Mouse (Mus musculus) gastrocnemius, postnatal 4 days (tissue): ENCODE measurements around the gene Cygb. TPM values are rescaled to one million over a fixed set of nuclear protein-coding genes. Genes with fewer than 3 reads are reported as not detected.

Experiments used
- DNase-seq, 2 experiments: peaks; one replicate each; pipeline ENCODE4 v3.0.0; 2021 to 2022; ENCODE audit warnings: low spot score in 2 of 2, mixed read lengths in 2 of 2
- total RNA-seq, 2 experiments: library from RNA; stranded (reverse); gene quantifications; 2 replicates each; pipeline ENCODE4 v1.2.3; 2021

The Cygb gene
- total RNA-seq, 2 experiments from 2014 or later = 26.5 to 30.5 TPM

DNA sequence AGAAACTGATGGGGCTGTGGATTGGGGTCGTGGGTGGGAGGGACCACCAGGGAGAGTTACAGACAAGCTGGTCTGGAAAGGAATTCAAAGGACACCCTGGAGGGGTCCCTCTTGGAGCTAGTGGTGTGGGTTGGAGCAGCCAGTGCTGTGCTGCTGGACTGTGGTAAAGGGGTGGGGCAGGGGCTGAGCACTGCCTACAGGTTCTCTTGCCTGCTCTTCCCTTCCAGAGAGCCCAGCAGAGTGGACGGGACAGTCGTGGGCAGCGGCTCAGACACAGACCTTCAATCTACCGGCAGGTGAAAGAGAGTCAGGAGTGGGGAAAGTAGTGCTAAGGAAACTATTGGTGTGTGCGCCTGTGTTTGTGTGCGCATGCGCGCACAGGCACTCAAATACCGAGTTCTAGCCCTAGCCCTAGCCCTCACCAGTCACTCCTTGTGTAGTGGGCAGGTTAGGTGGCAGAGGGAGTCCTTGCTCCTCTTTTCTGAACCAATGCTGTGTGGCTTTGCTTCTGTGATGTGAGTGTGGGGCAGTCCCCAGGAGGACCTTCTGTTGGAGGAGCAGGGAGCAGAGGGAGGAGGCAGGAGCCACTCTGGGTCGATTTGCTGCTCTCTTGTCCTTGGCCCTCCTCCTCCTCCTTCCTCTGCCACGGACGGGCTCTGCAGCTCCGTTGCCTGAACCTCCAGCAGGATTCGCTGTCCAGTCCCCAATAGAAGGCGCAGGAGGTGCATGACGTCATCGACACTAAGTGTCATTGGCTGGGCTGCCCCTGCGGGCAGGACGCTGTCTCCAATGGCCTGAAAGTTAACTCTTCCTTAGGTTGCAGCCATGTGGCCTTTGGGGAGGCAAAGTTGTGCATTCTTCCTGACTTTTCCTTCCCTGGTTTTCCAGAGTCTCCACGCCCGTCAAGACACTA is 3.5 kb upstream of the Cygb start:
- DNase-seq = peak; percentile 73 to 90

DNA sequence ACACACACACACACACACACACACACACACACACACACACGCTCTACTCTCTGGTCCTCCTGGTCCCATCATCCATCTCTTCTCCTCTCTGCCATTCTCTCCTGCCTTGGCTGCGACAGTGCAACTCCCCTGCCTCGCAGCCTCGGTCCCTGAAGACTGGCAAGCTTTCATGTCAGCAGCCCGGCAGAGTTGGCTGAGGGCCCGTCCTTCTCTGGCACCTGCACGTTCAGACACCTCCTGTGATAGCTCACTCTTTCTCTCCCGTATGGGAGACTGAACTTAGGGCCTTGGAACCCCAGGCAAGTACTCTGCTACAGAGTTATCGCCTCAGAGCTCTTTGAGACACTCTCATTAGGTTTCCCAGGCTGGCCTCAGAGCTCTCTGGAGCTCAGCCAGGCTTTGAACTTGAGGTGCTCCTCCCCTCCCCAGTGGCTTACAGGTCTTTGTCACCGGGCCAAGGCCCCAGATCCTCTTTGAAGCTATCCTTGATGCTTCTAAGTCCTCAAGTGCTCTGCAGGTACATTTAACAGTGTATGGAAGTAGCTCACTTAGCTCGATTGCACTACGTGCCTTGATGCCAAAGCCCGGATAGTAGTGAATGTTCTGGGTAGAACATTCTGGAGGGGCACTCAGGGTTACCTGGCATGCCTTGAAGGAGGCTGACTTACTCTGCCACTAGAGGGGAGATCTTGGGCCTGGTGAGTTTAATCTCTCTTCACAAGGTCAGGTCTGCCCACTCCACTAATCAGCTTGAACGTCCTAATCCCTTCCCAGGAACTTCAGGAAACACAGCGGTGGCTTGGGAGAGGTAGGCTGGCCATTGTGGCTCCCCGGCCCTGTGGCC is 2.5 kb upstream of the Cygb start:
- no peak for DNase-seq

DNA sequence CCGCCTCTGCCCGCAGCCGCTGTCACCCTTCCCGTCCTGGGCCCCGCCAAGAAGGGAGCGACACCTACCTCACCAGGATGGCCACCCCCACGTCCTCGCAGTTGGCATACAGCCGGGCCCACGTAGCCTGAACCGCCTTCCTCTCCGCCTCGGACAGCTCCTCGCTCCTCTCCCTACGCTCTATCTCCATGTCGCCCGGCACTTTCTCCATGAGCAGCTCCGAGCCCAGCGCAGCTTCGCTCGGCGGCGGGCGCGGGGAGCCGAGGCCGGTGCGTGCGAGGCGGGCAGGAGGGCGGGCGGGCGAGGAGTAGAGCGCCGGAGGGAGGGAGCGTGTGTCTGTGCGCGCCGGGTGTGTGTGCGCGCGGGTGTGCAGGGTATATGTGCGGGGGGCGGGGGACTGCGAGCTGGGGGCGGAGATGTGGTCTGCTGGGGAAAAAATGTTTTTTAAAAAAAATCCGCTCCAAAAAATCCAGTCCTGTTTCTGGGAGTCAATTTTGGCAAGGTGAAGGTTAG is 348 bp downstream of the Cygb start:
- peak in 1 of 2 experiments; percentile 51 for DNase-seq

DNA sequence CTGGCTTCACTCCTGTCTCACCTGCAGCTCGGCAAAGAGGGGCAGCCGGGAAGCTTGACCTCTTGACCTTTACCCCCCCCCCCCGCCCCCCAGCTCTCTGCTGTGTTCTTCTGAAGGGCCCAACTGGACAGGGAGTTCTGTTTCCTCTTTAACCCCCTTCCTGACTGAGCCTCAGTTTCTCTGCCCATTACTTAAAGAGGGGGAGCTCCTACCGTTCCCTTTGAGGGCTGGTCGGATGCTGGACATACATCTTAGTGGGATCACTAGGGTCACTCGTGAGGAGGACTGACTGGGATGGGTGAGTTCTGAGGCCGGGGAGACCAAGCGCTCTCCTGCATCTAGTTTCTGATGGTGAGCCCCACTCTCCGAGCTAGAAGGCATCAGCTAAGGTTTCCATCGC is 879 bp downstream of the Cygb start, which contains the start of gene Prcd:
Gene Prcd, plus strand, starts transcription at position 301 of the 400 bp plus-strand sequence.
- no peak for DNase-seq

DNA sequence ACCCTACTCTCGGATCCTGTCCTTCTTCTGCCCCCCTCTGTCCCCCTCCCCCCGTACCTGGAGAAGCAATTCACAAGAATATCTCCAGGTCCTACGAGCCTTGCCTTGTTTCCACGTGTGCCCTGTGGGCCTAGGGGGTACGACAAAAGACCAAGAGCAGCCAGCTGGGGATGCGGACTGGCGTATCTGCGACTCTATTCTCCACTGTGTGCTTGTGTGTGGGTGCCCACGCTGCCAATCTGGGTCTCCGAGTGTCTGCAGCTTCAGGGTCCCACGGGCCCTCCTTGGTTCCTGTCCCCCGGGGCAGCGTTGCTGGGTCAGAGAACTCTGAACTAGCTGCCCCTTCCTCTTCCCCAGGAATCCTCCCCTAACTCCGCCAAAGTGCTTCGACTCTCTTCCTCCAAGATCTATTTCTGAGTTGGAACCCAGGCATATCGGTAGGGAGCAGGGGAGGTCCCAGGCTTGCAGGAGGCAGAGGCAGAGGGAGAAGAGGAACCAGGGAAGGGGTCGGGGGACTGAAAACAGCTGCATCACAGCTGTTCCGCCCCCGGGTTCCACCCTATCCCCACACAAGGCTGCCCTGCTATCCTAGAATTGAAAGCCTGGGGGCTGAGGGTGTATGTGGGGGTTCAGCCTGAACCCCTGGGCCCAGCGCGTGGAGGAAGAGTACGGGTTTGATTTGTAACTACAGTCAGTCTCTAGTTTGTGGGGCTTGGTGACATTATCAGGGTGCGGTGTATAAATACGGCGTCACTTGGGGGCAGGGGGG is 1.6 kb downstream of the Cygb start:
- DNase-seq = no peak

DNA sequence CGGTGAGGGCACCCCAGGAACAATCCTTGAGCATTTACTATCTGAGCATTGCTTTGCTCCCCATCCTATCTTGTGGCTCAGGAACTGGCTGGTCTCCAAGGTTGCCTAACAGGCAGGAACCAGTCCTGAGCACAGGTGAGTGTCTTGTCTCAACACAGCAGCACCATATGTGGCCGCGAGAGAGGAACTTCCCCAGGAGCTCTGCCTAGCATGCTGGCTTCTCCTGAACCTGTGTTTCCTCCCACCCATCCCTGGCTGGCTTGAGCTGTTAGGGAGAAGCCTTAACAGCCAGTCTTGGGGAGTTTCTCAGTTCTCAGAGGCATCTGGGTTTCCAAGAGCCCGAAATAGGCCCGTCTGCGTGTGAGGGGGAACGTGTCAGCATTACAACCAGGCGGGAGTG is 2.8 kb downstream of the Cygb start:
- DNase-seq = no peak

DNA sequence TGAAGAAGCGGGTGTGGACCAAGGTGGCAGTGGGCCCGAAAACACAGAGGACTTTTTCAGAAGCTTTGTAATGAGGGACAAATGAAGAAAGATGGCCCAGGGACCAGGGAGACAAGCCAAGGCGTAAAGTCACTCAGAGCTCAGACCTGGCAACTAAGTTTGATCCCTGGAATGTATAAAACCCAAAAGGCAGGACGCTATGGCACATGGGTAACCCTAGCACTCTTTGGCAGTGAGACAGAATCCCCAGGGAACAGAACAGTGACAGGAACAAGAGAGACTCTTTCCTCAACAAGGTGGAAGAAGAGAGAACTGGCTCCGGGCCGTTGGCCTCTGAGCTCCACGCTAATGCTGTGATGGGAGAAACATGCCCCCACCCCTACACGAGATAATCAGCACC is 3.3 kb downstream of the Cygb start:
- DNase-seq = no peak

DNA sequence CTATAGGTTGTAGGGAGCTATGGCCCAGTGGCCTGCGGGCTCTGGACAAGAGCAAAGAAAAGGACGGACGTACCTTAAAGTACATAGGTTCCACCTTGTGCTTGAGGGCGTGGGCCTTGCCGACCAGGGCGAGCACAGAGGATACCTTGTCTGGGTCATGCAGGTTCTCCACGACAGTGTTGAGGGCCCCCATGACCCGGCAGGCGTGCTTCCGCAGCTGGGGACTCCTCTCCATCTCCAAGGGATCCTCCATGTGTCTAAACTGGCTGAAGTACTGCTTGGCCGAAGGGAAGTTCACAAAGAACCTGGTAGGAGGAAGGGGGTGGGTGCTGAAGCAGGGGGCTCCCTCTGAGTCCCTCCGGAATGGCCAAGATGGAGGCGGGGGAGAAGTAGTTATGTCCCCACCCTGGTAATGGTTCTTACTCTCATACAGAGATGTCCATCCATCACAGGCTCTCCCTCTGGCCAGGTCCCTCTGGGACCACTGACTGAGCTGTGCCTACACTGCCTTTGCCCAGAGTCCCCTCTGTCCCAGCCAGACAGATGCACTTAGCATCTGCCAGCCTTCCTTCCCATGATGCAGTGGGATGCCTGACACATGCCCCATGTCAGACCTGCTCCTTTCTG is 4.3 kb downstream of the Cygb start:
- DNase-seq = no peak

DNA sequence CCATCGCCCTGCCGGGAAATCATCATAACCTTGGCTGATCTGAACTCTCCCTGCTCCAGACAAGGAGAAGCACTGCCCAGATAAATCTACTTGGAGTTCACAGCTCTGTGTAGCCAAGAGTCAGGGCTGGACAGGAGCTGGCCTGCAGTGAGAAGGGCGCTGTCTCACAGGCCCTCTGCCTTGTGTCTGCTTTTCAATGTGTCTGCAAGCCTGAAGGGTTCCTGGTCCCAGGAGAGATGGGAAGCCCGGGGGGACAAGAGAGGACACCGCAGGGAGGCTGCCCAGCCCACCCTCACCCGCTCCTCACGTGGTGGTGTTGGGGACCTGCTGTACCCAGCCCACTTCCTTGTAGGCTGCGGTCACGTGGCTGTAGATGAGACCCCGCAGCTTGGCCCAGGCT is 5.1 kb downstream of the Cygb start:
- DNase-seq = no peak

DNA sequence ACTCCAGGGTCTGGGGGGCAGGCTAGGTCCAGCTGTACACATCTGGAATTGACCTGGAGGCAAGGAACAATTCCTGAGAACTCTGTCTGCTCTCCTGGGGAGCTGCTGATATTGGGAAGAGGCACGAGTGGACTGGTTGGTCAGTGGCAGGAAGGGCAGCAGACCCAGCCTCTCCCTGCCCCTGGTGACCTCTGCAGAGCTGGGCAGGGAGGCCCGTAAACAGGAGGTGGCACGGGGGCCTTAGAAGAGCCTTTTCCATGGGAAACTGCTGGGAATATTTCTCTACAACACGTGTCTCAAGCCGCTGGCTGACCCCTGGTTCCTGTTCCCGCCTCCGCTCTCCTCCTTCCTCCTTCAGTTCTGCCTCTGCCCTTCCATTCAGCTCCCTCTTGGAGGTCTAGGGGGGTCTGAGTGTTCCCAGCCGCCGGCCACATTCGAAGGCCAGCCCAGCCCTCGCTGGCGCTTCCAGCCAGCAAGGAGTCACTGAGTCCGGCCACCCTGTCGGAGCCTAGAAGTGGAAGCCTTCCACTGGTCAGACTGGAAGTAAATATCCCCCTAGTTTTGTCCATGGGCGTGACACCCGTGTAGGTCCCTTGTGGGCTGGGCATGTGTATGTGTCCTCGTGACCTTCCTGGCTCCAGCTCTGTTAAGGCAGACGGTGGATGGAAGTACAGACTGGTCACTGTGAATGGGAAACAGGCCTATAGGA is 5.7 kb downstream of the Cygb start:
- DNase-seq = peak in 1 of 2 experiments; percentile 62

DNA sequence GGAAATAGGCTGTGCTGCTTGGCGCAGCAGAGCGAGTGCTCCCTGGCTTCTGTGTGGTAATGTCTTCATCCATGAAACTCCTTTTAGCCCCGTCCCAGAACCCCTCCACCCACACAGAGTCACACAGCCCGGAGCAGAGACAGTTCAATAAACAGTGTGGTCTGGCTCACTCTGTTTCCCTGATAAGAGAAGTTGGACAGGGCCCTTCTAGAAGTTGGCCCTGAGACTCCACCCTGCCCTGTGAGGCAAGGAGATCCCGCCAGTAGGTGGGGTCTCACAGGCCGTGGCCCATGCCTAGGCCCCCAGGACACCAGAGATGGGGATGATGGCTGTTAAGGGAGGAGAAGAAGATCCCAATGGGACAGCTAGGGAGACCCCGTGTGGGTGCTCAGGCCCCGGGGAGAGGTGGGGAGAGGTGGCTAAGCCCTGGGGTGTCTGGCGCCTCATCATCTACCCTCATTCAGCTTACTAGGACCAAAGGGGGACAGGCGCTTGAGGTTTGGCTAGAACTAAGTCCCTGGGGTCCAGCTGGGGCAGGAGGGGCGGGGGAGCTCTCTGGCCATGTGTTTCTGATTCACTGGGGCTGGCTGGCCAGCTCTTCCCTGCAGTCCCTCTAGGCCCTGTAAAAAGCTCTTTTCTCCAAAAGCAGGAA is 6.6 kb downstream of the Cygb start:
- DNase-seq = peak in 1 of 2 experiments; percentile 66

DNA sequence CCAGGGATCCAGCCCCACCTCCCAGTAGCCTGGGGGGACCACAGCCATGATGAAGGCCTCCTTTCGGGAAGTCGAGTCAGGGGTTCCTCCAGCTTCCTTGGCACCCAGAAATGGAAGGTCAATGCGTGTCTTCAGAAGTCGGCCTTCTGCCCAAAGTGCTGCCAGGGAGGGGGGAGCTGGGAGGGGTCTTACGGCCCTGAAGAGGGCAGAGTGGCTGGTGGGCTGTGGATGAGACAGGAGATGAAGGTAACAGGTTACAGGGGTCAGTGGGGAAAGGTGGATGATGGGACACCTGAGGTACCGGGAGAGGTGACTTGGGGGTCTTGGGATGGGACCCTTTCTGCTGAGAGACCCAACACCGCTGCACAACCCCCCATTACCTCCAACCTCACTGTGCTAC is 7.3 kb downstream of the Cygb start:
- peak in 1 of 2 experiments; percentile 7 for DNase-seq

DNA sequence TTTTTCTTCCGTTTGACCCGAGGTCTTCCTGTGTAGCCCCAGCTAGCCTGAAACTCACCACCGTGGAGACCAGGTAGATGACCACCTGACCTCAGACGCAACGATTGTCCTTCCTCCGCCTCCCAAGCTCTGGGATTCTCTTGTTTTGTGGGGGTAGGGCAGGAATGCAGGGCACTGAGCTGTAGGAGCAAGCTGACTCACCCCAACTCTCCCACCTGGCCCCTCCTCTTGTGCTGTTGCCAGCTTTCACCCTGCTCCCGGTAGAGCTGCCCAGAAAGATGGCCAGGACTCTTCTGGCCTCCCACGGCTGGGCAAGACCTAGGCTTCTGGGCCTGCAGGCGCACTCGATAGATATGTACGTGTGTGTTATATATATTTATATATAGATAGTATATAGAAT is 8.0 kb downstream of the Cygb start:
- peak in 1 of 2 experiments; percentile 7 for DNase-seq

DNA sequence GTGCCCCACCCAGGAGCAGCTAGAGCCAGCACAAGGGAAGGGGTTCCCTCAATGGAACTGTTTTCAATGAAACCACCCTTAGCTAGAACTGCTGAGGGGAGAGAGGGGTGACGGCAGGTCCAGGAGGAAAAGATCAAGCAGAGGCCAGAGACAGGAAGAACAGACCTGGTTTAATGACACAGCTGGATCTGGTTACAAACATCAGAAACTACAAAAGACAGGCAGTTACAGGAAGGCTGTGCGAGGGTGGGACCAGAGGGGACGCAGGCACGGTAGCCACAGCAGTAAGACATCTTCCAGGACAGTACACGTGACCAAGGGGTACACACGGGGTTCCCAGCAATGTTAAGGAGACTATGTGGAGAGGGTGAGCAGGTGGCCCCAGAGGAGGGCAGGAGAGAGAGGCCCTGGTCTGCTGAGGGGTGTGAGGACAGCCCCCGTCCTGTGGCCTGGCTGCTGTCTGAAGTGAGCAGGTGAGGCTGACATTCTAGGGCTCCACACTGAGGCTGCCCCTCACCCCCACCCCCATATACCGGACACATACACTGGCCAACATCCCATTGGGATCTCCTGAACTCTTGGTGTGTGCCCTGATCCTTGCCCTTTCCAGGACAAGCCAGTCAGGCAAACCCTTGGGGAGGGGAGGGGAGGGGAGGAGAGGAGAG is 8.5 kb downstream of the Cygb start:
- DNase-seq = peak in 1 of 2 experiments; percentile 8

DNA sequence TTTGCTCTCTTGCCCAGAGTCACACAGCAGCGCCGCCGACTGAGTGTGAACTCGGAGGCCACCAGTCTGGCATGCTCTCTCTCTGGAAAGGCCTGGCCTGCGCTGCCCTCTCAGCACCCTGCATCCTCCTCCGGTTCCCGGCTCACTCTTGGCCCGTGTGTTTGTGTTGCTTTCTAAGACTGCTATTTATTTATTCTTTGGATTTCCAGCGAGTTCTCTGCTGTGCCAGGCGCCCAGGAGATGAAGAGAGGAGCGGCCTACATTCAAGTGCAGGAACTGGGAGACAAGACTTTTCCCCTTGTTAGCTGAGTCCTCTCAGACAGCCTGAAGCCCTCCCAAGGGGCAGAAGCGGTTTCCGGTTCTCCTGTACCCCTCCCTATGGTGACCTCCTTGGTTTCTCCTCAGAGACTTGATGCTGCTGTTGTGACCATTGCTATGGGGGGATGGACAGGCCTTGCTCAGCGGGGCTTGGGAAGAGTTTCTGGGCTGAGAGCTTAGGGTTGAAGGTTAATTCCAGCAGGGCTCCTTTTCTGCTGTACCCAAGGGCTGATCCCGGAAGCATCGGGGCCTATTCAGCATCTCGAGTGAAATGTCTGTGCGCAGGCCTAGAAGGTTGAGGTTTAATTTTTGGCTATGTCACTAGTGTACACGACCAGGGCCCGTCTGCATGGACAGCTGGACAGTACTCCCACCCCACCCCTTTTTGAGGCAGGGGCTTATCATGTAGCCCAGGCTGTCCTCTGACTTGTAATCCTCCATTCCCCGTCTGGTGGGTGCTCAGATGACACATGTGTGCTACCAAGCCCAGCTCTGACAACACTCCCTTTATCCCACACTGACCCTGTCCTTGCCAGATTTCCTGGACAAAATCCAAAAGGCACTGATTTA is 9.6 kb downstream of the Cygb start:
- DNase-seq = peak in 1 of 2 experiments; percentile 25

DNA sequence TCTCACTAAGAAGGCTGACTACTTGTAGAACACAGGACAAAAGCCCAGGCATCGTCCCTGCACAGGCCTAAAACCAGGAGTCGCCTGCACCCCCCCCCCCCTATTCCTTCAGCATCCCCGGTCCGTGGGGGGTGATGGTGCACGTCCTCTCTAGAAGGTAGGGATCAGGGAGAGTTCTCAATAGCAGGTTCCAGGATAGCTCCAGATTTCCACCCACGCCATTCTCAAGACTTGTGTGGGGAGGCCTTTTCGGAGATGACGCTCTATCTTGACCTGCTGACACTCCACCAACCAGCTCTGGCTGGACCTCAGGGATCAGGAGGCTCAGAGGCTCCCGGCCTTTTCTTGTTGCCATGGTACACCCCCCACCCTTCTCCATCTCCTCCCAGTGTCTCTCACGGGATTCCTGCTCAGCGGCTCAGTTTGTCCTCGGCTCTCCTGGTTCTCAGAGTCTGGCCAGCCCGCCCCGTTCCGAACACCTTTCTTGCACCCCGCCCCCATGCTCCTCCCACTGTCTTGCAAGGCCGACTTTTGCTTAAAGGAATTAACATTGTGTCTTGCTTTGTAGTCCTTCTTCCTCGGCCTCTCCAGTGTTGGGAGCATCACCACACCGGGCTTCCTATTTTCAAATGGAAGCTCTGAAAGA is 10.4 kb downstream of the Cygb start:
- DNase-seq = no peak
